Mouse (Mus musculus) CD4-positive helper T cell, adult 2 months (primary cell): ENCODE results near the gene Ccdc85a.
"Not testable (repeated sequence)": the region's sequence is repeated elsewhere in the genome, so short reads cannot be mapped to it uniquely, and the experiment has no call there.

Source experiments
- DNase-seq: peaks from one replicate; pipeline ENCODE4 v3.0.0-alpha.2; 2012; ENCODE audit warnings: low read depth, missing footprints, low spot score

Gene Ccdc85a

DNA sequence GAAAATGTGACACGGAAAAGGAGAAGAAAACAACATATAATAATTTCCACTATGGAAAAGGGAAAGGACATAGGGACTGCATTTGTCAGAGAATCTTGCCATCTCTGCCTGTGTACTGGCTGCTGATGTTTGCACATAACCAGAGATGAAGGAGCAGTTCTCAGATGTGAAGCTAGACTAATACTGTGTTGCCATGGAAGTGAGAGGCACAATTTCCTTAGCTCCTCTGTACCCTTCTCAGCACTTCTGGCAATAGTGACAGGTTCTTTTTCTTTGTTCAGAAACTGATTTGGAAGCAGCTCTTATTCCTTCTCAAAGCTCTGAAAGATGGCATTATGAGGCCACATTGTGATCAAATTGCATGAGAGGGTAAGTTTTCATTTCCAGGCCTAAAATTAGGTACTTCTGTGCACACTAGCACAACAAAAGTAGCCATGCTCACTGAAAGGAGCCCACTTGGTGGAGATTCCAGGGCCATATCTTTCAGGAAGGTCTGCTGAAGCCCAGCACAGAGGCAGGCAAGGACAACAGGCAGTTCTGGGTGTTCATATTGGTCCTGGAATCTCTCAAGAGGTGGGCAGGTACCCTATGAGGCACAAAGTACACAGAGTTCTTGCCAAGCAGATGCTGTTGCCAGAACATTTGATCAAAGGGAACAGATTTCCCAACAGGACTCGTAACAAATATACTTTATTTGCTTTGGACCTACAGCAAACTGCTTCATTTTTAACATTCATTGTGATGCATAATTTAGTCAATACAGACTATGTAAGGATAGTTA is 161.5 kb downstream of the Ccdc85a start:
- DNase-seq: no peak

DNA sequence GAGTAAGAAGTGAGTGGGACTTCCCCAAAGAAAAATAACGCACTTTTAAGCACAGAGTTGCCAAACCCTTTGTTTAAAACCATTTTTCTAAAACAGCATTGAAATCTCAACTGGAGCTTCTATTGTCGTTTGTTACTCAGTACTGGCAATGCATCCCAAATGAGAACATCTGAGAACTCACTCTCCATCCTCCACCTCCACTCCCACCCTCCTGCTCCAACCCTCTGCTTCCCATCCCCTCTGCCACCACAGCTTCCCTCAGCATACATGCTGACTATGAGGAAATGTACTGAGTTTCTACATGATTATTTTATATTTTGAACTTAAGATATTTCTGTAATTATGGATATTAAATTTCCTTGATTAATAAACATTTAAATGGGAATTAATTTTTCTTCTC is 168.3 kb downstream of the Ccdc85a start:
- DNase-seq: no peak

DNA sequence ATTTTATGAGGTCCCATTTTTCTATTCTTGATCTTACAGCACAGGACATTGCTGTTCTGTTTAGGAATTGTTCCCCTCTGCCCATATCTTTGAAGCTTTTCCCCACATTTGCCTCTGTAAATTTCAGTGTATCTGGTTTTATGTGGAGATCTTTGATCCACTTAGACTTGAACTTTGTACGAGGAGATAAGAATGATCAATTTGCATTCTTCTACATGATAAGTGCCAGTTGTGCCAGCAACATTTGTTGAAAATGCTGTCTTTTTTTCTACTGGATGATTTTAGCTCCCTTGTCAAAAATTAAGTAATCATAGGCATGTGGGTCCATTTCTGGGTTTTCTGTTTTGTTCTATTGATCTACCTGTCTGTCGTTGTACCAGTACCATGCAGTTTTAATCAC is 174.2 kb downstream of the Ccdc85a start:
- DNase-seq: not testable (repeated sequence)

DNA sequence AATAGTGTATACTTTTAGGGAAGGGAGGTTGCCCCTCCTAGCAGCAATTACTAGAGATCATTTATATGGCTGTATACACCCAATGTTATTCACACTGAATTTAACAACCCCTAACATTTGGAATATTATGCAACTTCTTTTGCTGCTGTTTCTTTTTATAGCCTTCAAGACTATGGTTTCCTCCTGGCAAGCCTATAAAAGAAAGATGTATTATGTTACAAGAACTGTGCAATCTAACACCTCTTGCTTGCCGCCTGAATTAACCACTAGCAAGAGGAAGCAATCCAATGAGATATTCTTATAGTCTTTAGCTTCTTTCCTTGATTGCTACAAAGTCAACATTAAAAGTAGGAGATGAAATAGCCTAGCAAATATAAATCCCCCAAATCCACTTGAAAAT is 187.0 kb downstream of the Ccdc85a start:
- DNase-seq: no peak

DNA sequence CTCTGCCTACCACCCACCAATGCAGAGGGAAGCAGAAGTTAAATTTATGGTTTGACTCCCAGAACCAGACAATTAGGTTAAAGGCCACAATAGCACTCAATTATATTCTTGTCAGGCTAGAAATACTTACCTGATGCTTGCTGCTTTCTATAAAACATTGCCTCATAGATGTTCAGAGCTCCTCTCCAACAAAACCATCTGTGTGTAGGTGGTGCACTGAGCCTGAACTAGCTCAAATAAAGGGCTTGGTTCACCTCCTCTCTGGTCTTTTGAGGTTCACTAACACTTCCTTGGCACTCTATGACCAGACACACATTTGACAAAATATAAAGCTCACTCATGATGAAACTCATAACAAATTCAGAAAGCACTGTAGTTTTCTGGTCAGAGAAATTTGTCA is 208.2 kb downstream of the Ccdc85a start:
- DNase-seq: no peak

DNA sequence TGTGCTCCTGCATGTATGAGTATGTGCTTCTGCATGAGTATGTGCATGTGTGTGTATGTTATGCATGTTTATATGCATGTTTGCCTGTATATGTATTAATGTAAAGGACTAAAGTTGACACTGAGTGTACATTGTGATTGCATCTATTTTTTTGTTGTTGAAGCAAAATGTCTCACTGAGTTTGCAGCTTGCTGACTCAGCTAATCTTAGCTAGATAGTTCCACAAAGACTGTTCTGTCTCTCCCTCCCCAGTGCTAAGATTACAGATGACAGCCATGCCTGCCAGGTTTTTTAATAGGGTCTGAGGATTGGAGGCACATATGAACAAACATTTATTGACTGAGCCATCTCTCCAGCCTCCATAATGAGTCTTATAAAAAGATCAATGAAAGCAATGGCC is 209.5 kb downstream of the Ccdc85a start:
- no peak for DNase-seq

DNA sequence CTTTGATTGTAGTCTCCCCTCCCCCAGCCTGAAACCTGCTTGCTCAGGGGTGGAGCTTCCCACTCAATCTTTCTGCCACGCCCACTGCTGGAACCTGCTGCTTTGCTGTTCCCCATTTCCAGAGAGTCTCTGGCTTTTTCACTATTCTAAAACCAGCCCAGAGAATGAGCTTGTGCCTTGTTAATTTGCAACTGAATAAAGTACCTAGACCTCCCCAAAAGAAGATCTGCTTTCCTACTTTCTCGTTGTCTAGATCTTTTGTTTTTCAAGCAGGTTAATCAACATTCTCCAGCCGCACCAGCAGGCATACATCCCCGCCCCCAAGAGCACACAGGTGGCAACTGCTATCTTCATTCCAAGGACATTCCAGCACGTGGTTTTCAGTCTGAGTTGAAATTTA is 212.7 kb downstream of the Ccdc85a start:
- DNase-seq: not testable (repeated sequence)

DNA sequence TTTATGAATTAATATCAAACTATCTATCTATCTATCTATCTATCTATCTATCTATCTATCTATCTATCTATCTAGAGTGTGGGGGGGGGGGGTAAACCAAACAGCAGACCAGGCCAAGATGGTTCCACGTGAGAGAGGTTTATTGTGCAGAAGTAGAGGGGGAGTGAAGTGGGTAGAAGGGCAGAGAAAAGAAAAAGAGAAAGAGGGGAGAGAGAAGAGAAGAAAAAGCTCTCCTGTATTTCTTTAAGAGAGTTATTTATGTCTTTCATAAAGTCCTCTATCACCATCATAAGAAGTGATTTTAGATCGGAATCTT is 218.2 kb downstream of the Ccdc85a start:
- no peak for DNase-seq

DNA sequence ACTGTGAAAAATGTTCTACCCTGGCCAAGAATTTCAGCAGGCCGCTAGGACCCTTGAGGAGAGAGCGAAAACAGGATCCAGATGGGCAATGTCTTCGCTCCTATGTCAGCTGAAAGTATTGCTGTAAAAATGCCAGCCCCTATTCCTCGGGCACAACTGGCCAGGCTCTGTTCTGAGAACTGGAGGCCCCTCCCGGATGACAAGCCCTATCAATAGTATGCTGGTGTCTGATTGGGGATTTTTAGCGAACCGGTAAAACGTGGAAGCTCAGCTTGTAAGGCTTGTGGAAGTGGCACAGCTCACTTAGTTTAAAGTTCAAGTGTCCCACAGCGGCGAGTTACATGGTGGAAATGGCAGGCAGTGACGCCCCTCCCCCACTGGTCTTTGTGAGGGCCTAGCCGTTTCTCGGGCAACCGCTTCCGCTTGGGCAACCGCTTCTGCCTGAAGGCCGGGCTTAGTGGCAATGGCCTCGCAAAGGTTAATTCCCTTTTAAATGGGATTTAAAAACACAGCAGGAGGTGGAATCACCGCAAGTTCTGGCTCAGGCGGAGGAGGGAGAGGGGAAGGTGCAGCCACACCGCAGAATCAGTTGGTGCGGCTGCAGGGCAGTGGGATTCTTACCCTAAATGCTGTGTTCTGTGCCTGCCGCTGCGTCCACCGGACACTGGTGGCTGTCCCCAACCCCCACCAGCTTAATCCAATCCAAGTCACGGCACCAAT is 218.8 kb downstream of the Ccdc85a start:
- peak; percentile 12 for DNase-seq

DNA sequence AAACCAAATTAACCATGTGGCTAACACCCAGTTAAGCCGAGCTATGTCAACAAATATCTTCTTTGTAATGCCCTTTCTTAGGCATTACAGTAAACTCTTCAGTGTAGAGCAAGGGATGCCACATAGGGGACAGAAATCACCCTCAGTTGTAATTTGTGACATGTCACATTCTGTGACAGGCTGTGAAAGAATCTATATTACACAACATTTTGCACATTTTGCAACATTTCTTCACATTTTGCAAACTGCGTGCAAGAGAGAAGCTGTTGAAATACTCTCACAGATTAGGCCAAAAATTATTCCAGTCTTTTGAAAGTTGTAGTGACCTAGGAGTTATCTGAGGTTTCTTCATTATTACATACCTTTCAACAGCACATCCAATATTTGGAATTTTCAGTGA is 240.7 kb downstream of the Ccdc85a start:
- DNase-seq: no peak

DNA sequence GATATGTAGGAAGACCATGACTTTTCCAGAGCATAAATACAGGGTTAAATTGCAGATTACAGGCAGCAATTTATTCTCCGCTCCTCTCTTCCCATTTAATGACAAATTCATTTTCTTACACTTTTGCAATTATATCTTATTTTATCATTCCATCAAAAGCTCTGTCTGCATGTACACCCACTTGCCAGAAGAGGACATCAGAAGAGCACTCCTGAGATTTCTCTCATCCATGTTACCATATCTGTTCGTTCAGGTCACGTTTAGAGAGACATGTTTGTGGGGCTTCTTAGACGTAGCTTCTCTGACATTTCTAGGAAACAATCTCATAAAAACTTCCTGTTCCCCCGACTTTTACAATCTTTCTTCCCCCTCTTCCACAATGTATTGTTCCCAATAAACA is 242.2 kb downstream of the Ccdc85a start:
- no peak for DNase-seq

DNA sequence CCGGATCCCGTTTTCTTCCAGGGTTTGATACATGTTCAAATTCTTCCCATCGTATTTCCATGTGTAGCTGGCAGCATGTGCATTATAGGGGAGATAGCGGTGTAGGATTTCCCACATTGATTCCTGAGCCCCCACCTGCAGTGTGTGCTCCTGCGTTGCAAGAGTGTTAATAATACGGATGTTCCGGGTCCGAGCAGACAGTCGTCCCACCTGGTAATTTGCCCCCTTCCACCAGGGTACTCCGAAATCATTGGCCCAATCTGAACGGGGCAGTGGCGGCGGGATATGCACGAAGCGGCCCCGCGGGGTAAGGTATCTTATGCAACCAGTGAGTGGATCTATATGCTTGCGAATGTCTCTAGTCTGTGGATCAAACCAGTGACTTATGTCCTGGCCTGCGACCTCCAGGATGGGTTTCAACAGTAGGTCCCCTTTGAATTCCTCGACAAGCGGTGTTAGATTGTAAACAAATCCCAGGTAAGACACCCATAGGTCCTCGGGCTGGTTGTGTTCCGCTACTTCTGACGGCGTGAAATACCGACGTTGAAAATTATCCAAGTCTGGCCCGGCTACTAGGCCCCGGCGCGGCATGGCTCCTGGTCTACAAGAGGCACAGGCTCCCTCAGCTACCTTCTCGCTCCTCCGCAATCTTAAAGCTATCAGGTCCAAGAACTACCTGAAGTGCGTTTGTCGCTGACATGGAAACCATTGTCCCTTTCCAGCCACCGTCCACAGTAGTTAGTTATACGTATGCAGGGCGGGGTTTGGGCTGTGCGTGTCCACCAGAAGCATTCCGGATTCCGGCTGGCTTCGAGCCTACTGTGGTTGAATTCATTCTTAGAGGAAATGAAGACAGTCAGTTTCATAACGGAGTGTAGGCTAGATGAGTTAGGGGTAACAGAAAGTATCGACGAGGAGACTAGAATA is 244.6 kb downstream of the Ccdc85a start, which contains the start of gene Gm6685:
Gene Gm6685, minus strand, starts transcription at position 644 of the 927 bp plus-strand sequence.
- not testable (repeated sequence) for DNase-seq
